Mouse (Mus musculus): ENCODE data around the gene Boc.

The Boc gene

GRCm38 (mm10) chr16:44552726-44553125 is 6.0 kb downstream of the Boc start:
- in situ Hi-C loops (cut with MboI, MseI), result no loop called here

GRCm38 (mm10) chr16:44552036-44552435 is 6.7 kb downstream of the Boc start:
- in situ Hi-C loops (cut with MboI, MseI), result no loop called here

- in situ Hi-C loops (cut with MboI, MseI), result no loop called here
Observed at GRCm38 (mm10) chr16:44551491-44551890, 7.2 kb downstream of the Boc start.

GRCm38 (mm10) chr16:44550843-44551242 is 7.9 kb downstream of the Boc start:
- in situ Hi-C loops (cut with MboI, MseI), result no loop called here

- in situ Hi-C loops (cut with MboI, MseI), result loop anchor here (10.0 kb wide), 1 partner anchor 895 kb away; no protein-coding TSS in a partner anchor
Observed at GRCm38 (mm10) chr16:44549867-44550679, 8.6 kb downstream of the Boc start.

DNA sequence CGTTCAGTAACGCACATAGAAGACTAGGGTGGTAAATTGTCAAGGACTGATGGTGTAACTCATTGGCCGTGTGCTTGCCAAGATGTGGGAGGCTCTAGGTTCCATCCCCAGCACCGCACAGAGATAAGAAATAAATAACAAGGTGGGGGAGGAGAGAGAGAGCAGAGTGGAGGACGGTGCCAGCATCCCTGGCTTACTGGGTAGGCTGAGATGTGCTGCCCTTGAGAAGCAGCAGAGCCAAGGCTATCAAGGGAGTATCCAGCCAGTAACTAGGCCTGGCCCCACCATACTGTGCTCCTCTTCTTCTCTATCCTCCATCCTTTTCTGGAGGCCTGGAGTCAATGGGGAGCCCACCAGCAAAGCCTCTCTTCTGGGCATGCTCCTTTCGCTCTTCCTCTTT is 9.3 kb downstream of the Boc start:
- in situ Hi-C loops (cut with MboI, MseI), result loop anchor here (10.0 kb wide), 1 partner anchor 895 kb away; no protein-coding TSS in a partner anchor

GRCm38 (mm10) chr16:44547976-44548375 is 10.7 kb downstream of the Boc start:
- in situ Hi-C loops (cut with MboI, MseI), result loop anchor here (10.0 kb wide), 1 partner anchor 897 kb away; no protein-coding TSS in a partner anchor

DNA sequence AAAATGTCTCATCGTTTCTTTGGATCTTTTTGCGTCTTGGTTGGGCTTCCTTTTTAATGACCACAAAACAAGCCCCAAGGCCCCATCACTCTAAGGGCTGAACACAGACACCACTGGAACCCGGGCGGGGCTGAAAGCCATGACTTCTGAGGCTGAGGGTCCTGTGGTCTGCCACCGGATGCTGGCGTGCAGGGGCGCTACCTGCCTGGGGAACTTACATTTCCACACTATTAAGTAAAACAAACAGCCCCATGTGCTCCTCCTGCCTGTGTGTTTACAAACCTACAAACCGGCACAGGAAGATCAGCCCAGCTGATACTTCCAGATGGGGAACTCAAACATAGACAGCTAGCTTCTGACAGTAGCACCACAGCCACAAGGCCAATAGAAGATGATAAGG is 11.9 kb downstream of the Boc start:
- in situ Hi-C loops (cut with MboI, MseI), result loop anchor here (10.0 kb wide), 1 partner anchor 898 kb away; no protein-coding TSS in a partner anchor

DNA sequence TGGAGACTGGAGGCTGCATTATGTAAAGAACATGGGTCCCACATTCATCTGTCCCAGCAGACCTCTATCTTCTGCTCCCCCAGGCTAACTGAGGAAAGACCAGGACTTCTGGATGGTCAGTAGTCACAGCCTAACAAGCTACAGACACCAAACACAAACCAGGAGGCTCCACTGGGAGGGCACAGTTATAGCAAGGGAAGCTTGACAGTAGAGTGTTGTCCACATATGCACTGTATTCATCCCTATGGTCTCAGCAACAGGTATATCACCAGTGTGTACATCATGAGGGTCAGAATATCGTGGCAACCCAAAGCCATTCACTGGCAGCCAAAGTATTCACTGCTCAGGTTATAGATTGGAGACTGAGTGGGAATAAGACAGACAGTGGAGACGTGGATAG is 12.8 kb downstream of the Boc start:
- in situ Hi-C loops (cut with MboI, MseI), result loop anchor here (10.0 kb wide), 1 partner anchor 899 kb away; no protein-coding TSS in a partner anchor

- in situ Hi-C loops (cut with MboI, MseI), result loop anchor here (10.0 kb wide), 1 partner anchor 900 kb away; no protein-coding TSS in a partner anchor
Observed at GRCm38 (mm10) chr16:44545153-44545552, 13.5 kb downstream of the Boc start.

- in situ Hi-C loops (cut with MboI, MseI), result loop anchor here (10.0 kb wide), 1 partner anchor 902 kb away; no protein-coding TSS in a partner anchor
Observed at GRCm38 (mm10) chr16:44543098-44543497, 15.6 kb downstream of the Boc start.

- in situ Hi-C loops (cut with MboI, MseI), result loop anchor here (10.0 kb wide), 1 partner anchor 903 kb away; no protein-coding TSS in a partner anchor
Observed at GRCm38 (mm10) chr16:44542029-44542690, 16.5 kb downstream of the Boc start.

DNA sequence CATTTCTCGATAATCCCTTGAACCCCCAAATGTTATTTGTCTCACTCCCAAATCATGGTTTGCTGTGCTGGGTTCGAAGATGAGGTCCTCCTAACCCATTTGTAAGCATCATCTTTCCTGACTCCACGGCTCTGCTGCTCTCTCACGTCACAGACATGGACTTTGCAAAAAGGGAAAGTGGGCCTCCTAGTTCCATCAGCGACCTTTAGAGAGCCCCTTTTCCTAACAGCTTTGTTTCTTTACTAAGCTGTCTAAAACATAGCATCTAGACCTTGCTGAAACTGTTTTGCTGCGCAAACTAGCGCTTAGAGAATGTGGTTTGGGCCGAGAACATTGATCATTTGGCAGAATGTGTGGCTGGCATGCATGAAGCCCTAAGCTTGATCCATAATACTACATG is 19.1 kb downstream of the Boc start:
- in situ Hi-C loops (cut with MboI, MseI), result loop anchor here (10.0 kb wide), 2 partner anchors 905 to 1205 kb away; no protein-coding TSS in a partner anchor

DNA sequence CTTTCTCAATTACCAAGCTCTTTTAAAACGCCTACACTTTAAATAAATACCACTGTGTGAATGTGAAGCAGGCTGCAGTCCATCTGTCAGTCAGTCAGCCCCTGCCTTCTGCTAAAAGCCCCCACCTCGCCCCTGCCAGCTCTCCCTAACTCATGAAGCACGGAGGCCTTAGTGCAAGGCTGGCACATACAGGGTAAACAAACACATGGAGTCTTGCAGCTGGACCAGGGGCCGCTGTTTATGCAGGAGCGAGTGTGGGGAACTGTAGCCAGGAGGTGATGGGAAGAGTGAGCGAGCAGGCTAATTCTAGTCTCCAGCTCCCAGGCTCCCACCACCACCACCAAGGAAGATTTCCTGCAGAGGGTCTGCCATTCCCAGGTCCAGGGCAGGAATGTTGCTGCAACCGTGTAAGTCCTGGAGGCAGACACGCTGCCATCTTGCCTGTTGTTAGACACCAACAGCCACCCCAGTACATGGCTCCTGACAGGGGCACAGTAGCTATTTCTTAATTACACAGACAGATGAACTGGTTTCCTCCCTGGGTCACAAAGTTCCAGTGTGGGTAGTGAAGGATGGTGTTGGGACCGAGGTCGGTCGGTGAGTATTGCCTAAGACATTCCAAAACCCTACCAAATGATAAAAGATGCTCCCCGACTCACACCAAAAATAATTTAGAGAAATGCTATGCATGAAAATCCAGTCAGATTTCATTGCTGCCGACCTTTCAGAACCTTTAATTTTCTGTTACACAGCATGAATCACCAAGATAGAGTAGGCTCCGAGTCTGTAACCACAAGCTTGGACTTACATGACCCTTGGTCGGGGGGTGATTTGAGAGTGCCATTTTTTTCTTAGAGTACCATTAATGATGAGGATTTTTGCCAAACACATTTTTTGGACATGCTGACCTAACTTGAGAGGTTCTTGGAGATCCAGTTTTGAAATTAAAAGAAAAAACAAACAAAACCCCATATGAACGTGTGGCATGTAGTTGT is 20.0 kb downstream of the Boc start:
- in situ Hi-C loops (cut with MboI, MseI), result loop anchor here (10.0 kb wide), 1 partner anchor 1204 kb away; no protein-coding TSS in a partner anchor

- in situ Hi-C loops (cut with MboI, MseI), result loop anchor here (10.0 kb wide), 1 partner anchor 1199 kb away; no protein-coding TSS in a partner anchor
Observed at GRCm38 (mm10) chr16:44534122-44534521, 24.6 kb downstream of the Boc start.

- in situ Hi-C loops (cut with MboI, MseI), result loop anchor here (10.0 kb wide), 1 partner anchor 1199 kb away; no protein-coding TSS in a partner anchor
Observed at GRCm38 (mm10) chr16:44533522-44533921, 25.2 kb downstream of the Boc start.

DNA sequence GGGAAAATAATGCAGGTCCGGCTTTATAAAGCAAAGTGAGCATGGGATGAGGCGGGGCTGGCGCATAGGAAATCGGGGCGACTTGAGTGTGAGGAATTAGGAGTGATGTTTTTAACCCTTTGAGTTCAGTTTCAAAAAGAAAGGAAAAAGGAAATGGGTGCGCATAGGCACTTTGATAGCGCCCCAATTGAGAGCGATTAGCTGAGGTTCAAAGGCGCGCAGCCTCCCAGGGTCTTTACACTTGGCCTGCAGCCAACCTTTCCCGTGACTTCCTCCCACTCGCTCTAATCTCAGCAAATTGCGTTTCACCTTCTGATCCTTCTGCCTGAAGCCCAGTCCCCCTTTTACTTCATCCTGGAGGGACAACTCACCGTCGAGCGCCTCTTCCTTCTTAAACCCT is 25.8 kb downstream of the Boc start:
- in situ Hi-C loops (cut with MboI, MseI), result loop anchor here (10.0 kb wide), 1 partner anchor 1198 kb away; no protein-coding TSS in a partner anchor

- in situ Hi-C loops (cut with MboI, MseI), result loop anchor here (10.0 kb wide), 1 partner anchor 1197 kb away; no protein-coding TSS in a partner anchor
Observed at GRCm38 (mm10) chr16:44531239-44531797, 27.4 kb downstream of the Boc start.

- in situ Hi-C loops (cut with MboI, MseI), result loop anchor here (10.0 kb wide), 1 partner anchor 1196 kb away; no protein-coding TSS in a partner anchor
Observed at GRCm38 (mm10) chr16:44530829-44531228, 27.9 kb downstream of the Boc start.

DNA sequence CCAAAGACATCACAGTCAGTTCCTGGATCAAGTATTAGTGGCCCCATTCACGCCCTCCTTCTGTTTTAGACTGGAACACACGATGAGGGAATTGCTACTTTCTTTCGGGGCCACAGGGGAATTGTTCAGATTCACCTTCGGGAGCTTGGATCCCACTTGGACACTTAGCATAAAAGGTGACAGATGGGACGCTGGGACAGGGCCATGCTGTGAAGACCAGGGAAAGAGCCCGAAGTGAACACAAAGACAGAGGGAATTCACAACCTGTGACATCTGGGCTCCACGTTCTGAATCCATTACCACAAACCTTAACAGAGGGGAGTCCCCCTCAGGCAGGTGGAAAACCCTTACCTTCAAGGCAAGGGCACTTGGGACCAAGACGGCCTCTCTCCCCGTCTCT is 28.5 kb downstream of the Boc start:
- in situ Hi-C loops (cut with MboI, MseI), result loop anchor here (10.0 kb wide), 1 partner anchor 1195 kb away; no protein-coding TSS in a partner anchor
